Mouse (Mus musculus) liver, postnatal 0 days (tissue): ENCODE data around the gene Bak1. TPM values are rescaled to one million over a fixed set of nuclear protein-coding genes. Genes with fewer than 3 reads are reported as not detected.

Experiments
- ATAC-seq: fragments of 200-750 bp; cut with Nextera tagmentation; 2 replicates; pipeline ENCODE4 v1.8.0; 2017; ENCODE audit warnings: mild to moderate bottlenecking, moderate library complexity
- DNase-seq: peaks from one replicate; pipeline ENCODE4 v3.0.0-alpha.2; 2016
- H3K27ac ChIP-seq: fragments of 300-500 bp; sonication (generic); 2 replicates; pipeline ENCODE4 v1.5.1; 2014; ENCODE audit warnings: antibody characterized with exemption, moderate library complexity, mild to moderate bottlenecking, low read depth
- H3K27me3 ChIP-seq: fragments of 300-500 bp; sonication (generic); 2 replicates; pipeline ENCODE4 v1.6.1; 2014; ENCODE audit warnings: low read length, control low read depth, mixed read lengths; ENCODE audit not compliant: insufficient read depth
- H3K36me3 ChIP-seq: fragments of 300-500 bp; sonication (generic); replicated peaks from 2 replicates; pipeline ENCODE4 v1.6.1; 2014; ENCODE audit warnings: mild to moderate bottlenecking, control low read depth, low read length, moderate library complexity, mixed read lengths; ENCODE audit not compliant: insufficient read depth
- H3K4me1 ChIP-seq: fragments of 300-500 bp; sonication (generic); 2 replicates; pipeline ENCODE4 v1.6.1; 2014; ENCODE audit warnings: antibody characterized with exemption, mild to moderate bottlenecking, control low read depth; ENCODE audit not compliant: insufficient read depth
- H3K4me2 ChIP-seq: fragments of 300-500 bp; sonication (generic); 2 replicates; pipeline ENCODE4 v1.6.1; 2014; ENCODE audit warnings: low read depth, mild to moderate bottlenecking, low read length, moderate library complexity, mixed read lengths
- H3K4me3 ChIP-seq: fragments of 300-500 bp; sonication (generic); 2 replicates; pipeline ENCODE4 v1.5.1; 2014; ENCODE audit warnings: low read depth, low read length
- H3K9ac ChIP-seq: fragments of 300-500 bp; sonication (generic); replicated peaks from 2 replicates; pipeline ENCODE4 v1.6.1; 2014; ENCODE audit warnings: mild to moderate bottlenecking, moderate library complexity
- H3K9me3 ChIP-seq: fragments of 300-500 bp; sonication (generic); 2 replicates; pipeline ENCODE4 v1.6.1; 2016; ENCODE audit warnings: mild to moderate bottlenecking, control low read depth, low read length, mixed read lengths
- CTCF ChIP-seq: sonication (generic); IDR thresholded peaks from 2 replicates; pipeline ENCODE4 v1.5.1; 2016; ENCODE audit warnings: antibody characterized with exemption, low read depth
- EP300 ChIP-seq: IDR thresholded peaks from 2 replicates; pipeline ENCODE4 v1.6.1; 2016; ENCODE audit warnings: antibody characterized with exemption, low read depth, mild to moderate bottlenecking
- WGBS: fragments of 180-500 bp; shearing (Covaris S2); extraction: QIAGEN DNeasy Blood & Tissue Kit; methylation state at CpG from one replicate; pipeline ENCODE4 v1.1.7; 2014; ENCODE audit not compliant: insufficient replicate concordance; 5-methylcytosine and 5-hydroxymethylcytosine counted together
- polyA plus RNA-seq: library from polyadenylated mRNA; unstranded; fragments of >200 nt; fragmentation: Nextera tagmentation; extraction: Ambion mirVana; gene quantifications from 2 replicates; pipeline ENCODE4 v1.2.1, GENCODE M21; 2015

Bak1 gene
- polyA plus RNA-seq, 1 experiment from 2014 or later, result 2.7 TPM

DNA sequence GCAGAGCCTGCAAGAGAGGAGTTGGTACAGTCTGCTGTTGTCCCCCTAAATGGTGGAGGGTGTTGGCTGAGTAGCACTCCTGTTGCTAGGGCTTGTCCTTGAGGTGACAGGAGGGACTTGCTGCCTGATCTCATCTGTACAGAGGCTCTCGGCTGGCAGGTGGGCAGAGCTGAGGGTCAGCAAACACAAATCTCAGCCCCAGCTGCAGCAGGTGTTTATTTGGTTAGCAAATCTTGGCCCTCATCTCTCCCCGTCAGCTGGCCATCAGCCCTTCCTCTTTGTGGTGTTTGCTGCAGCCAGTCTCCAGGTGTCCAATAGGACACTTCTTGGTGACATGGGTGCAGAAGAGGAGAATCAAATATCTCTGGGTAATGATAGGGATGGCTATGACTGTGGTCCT, 35.4 kb upstream of the Bak1 start:
- WGBS, result 53% methylated on average over 2 of the region's 2 CpGs
- Histone ChIP-seq H3K27me3 (no peaks in the 10 kb centered on the region), H3K9ac (no peak overlapping the region), H3K4me3 (no peak overlapping the region), H3K4me2 (no peak overlapping the region), H3K27ac (no peak overlapping the region), H3K4me1 (0 out of 2 replicates have a peak, but pooled peaks cover 2% of the 10 kb centered on the region), H3K9me3 (no peaks in the 10 kb centered on the region), H3K36me3 (no peaks in the 10 kb centered on the region)
- DNase-seq, result no peak
- no peak for ATAC-seq
- TF ChIP-seq EP300, result no peak
- no peak for TF ChIP-seq CTCF

DNA sequence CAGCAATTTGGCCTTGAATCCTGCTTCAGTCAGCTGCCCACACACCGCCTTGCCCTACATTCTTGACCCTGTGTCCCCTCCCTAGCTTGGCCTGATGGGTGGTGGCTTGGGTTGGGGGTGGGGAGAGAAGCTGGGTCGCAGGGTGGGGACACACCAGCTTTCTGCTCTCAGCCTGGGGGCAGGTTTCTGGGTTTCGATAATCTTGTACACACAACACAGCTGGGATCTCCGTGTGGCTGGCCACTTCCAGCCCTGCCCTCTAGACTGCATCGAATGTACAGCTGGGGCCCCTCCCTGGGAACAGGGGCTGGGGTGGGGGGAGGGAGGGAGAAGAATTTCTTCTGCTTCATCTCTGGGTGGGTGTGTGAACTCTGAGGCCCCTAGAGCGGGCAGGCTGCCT, 34.9 kb upstream of the Bak1 start:
- DNase-seq (no peak), ATAC-seq (no peak)
- no peak overlapping the region for H3K4me2 ChIP-seq
- 43% methylated on average over 6 of the region's 6 CpGs for WGBS
- no peaks in the 10 kb centered on the region for H3K36me3 ChIP-seq
- H3K27ac ChIP-seq, result no peak overlapping the region
- 0 out of 2 replicates have a peak, but pooled peaks cover 2% of the 10 kb centered on the region for H3K4me1 ChIP-seq
- TF ChIP-seq EP300, result no peak
- TF ChIP-seq CTCF, result no peak
- H3K27me3 ChIP-seq, result no peaks in the 10 kb centered on the region
- H3K9ac ChIP-seq, result no peak overlapping the region
- no peak overlapping the region for H3K4me3 ChIP-seq
- no peaks in the 10 kb centered on the region for H3K9me3 ChIP-seq

DNA sequence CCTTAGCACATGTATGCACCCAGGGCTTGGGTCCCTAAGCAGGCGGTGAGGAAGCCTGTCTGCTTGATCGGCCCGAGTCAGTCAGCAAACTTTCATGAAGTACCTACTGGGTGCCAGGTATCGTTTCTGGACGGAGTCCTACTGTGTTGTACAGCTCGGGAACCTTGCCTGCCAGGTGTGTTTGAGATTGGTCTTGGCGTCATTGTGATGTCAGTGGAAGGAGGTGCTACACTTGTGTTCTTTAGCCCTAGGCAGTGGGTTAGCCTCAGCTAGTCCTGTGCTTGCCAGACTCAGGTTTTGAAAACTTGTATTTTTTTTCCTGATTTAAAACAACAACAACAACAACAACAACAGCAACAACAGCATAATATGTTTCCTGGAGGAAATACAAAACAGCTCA, 33.9 kb upstream of the Bak1 start:
- ATAC-seq (no peak), DNase-seq (no peak)
- peaks cover 6% of the 10 kb centered on the region; the same call in 1 of the 2 replicates for H3K27me3 ChIP-seq
- 81% methylated on average over 7 of the region's 7 CpGs for WGBS
- no peak overlapping the region for H3K4me2 ChIP-seq
- H3K4me1 ChIP-seq, result peaks cover 3% of the 10 kb centered on the region; the same call in 1 of the 2 replicates
- no peak overlapping the region for H3K9ac ChIP-seq
- H3K27ac ChIP-seq, result no peak overlapping the region
- no peaks in the 10 kb centered on the region for H3K9me3 ChIP-seq
- H3K36me3 ChIP-seq, result no peaks in the 10 kb centered on the region
- no peak for TF ChIP-seq CTCF
- no peak overlapping the region for H3K4me3 ChIP-seq

DNA sequence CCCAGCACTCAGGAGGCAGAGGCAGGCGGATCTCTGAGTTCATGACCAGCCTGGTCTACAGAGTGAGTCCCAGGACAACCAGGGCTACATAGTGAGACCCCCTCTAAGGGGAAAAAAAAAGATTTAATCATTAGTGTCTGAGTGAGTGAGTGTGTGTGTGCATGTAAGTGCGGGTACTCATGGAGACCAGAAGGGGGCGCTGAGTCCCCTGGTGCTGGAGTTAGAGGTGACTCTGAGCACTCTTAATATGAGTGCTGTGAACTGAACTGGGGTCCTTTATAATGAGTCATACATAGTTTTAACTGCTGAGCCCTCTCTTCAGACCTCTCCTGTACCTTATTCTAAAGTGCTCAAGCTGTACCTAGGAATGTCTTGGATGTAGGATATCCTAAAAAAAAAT, 32.9 kb upstream of the Bak1 start:
- Histone ChIP-seq H3K4me3 (no peak overlapping the region), H3K27ac (no peak overlapping the region), H3K27me3 (peaks cover 6% of the 10 kb centered on the region; the same call in 1 of the 2 replicates), H3K4me1 (peaks cover 12% of the 10 kb centered on the region), H3K9ac (no peak overlapping the region), H3K36me3 (no peaks in the 10 kb centered on the region), H3K4me2 (no peak overlapping the region), H3K9me3 (no peaks in the 10 kb centered on the region)
- 88% methylated on average over 3 of the region's 3 CpGs for WGBS
- DNase-seq (no peak), ATAC-seq (no peak)
- peak; percentile 24 for TF ChIP-seq CTCF
- TF ChIP-seq EP300, result no peak

DNA sequence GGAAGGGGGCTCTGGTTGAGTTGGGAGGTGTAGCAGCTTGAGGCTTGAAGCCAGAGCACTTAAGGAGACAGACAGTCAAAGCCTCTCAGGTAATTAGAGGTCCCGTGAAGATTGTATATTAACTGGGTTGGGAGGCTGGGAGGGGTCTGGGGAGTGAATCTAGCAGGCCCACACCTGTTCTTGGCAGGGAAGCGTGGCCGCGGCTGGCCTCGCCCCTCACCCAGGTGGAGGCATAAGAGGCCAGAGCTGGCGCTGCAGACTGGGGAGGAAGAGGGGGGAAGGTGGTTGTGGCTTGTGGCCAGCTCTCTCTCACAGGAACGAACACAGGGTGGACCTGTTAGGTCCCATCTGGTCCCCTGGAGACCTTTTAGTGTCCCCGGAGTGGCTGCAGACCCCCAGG, 31.9 kb upstream of the Bak1 start:
- TF ChIP-seq CTCF (no peak), EP300 (no peak)
- ATAC-seq (no peak), DNase-seq (no peak)
- Histone ChIP-seq H3K9me3 (no peaks in the 10 kb centered on the region), H3K36me3 (no peaks in the 10 kb centered on the region), H3K27ac (no peak overlapping the region), H3K4me1 (peaks cover 16% of the 10 kb centered on the region), H3K27me3 (peaks cover 6% of the 10 kb centered on the region; the same call in 1 of the 2 replicates), H3K4me3 (no peak overlapping the region), H3K9ac (no peak overlapping the region), H3K4me2 (no peak overlapping the region)
- 48% methylated on average over 8 of the region's 8 CpGs for WGBS

DNA sequence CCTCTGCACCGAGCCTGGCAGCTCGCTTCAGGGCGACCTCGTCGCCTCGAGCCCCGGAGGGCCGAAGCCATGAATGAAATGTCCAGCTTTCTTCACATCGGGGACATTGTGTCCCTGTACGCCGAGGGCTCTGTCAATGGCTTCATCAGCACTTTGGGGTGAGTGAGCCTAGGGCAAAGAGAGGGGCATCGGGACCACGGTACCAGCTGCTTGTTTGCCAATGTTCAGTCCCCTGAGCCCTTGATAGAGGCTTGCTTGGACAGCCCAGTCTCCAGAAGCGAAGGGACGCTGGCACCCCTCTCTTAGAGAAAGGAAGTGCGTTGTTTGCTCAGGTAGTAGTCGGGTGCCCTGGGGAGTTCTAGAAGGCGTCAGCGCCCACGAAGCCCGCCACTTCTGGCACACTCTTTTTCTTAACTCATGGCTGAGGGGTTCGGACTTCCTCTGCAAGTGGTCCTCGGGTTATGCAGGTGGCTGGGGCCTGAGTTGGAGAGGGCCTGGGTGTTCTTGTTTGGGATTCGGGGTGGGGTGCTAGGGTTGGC, 28.8 kb upstream of the Bak1 start:
- ATAC-seq (no peak; the same call in 1 of the 2 replicates), DNase-seq (no peak)
- 2% methylated on average over 24 of the region's 24 CpGs for WGBS
- Histone ChIP-seq H3K27ac (peak overlapping the region; percentile 84; the same call in 1 of the 2 replicates), H3K9ac (peak overlapping the region; percentile 64), H3K4me1 (peaks cover 13% of the 10 kb centered on the region), H3K36me3 (no peaks in the 10 kb centered on the region), H3K4me2 (peak overlapping the region; percentile 98), H3K9me3 (no peaks in the 10 kb centered on the region), H3K27me3 (peaks cover 6% of the 10 kb centered on the region; the same call in 1 of the 2 replicates), H3K4me3 (peak overlapping the region; percentile 64)
- TF ChIP-seq EP300, result no peak
- TF ChIP-seq CTCF, result no peak
